Mouse (Mus musculus) bone marrow, adult 2 months (tissue): ENCODE results near the gene Shbg. TPM values are rescaled to one million over a fixed set of nuclear protein-coding genes. Genes with fewer than 3 reads are reported as not detected.

Experiments used
- H3K27ac ChIP-seq: fragments of 200-500 bp; 2 replicates; pipeline ENCODE4 v1.5.1; 2012; ENCODE audit warnings: low read depth, mild to moderate bottlenecking, control low read depth, inconsistent platforms, low read length; ENCODE audit not compliant: control insufficient read depth, poor library complexity, insufficient read depth
- H3K4me1 ChIP-seq: fragments of 200-500 bp; 2 replicates; pipeline ENCODE4 v1.6.1; 2011; ENCODE audit warnings: low read length; ENCODE audit not compliant: control insufficient read depth, insufficient read depth
- H3K4me3 ChIP-seq: fragments of 200-500 bp; replicated peaks from 2 replicates; pipeline ENCODE3; 2011; ENCODE audit warnings: mild to moderate bottlenecking, low read depth, low read length, control low read depth; ENCODE audit not compliant: control insufficient read depth
- CTCF ChIP-seq: fragments of 200-500 bp; IDR thresholded peaks from 2 replicates; pipeline ENCODE4 v1.5.1; 2011; ENCODE audit warnings: low read length, control low read depth; ENCODE audit not compliant: control insufficient read depth, insufficient read depth
- POLR2A ChIP-seq: fragments of 200-500 bp; IDR thresholded peaks from 2 replicates; pipeline ENCODE4 v1.6.1; 2011; ENCODE audit warnings: low read depth, mild to moderate bottlenecking, control low read depth, low read length, borderline replicate concordance; ENCODE audit not compliant: control insufficient read depth
- WGBS: fragments of 180-500 bp; shearing (Covaris S2); methylation state at CpG from one replicate; pipeline ENCODE4 v1.1.7; 2018; 5-methylcytosine and 5-hydroxymethylcytosine counted together
- polyA plus RNA-seq: library from polyadenylated mRNA; stranded (reverse); fragments of >200 nt; gene quantifications from 2 replicates; pipeline ENCODE4 v1.2.4, GENCODE M21; 2011; ENCODE audit warnings: low replicate concordance; ENCODE audit not compliant: missing spikeins, insufficient read depth, insufficient read length

Shbg gene
- polyA plus RNA-seq, 1 experiment, result not detected

DNA sequence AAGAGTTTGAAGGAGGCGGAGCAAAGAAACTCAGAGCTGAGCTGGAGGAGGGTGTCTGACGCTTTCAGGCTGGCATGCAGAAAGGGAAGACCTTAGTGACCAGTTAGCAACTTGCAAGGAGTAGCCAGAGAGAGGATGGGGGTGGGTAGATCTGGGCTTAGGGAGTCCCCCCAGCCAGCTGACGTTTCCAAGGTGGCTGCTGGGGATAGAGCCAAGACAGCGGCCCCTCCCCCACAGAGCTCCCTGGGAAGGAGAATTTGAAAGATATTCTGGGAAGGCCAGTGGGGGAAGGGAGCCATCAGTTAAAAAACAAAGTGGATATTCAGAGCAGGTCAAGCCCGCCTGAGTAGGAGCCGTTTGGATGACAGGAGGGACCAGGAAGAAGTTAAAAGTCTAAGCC is 17.6 kb downstream of the Shbg start:
- no peak overlapping the region for H3K4me3 ChIP-seq
- H3K4me1 ChIP-seq, result no peaks in the 10 kb centered on the region
- TF ChIP-seq CTCF (no peak), POLR2A (no peak)
- WGBS, result 63% methylated on average over 6 of the region's 6 CpGs
- no peak overlapping the region for H3K27ac ChIP-seq

DNA sequence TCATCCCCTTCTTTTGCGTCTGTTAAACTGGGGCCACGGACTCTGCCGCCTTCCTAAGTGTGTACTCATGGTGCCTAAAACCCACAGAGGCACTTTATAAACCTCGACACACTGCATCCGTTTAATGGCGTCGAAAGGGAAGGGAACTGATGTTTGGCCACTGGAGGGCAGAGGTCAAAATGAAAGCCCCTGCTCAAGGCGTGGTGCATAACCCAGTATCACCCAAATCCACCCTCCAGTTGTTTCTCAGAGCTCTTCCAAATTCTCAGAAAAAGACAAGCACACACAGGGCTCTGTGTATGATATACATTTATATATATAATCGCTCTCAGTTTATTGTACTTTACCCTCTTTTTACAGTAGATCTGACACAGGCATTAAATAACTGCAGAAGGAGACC is 18.3 kb downstream of the Shbg start:
- Histone ChIP-seq H3K4me1 (no peaks in the 10 kb centered on the region), H3K27ac (no peak overlapping the region), H3K4me3 (no peak overlapping the region)
- peak; percentile 12; the same call in 1 of the 2 replicates for TF ChIP-seq CTCF
- TF ChIP-seq POLR2A, result no peak
- WGBS, result 16% methylated on average over 9 of the region's 9 CpGs

GRCm38 (mm10) chr11:69594853-69595252 is 22.9 kb downstream of the Shbg start:
- Histone ChIP-seq H3K4me1 (no peaks in the 10 kb centered on the region; the same call in 1 of the 2 replicates), H3K27ac (no peak overlapping the region)
- WGBS, result 90% methylated on average over 6 of the region's 6 CpGs

DNA sequence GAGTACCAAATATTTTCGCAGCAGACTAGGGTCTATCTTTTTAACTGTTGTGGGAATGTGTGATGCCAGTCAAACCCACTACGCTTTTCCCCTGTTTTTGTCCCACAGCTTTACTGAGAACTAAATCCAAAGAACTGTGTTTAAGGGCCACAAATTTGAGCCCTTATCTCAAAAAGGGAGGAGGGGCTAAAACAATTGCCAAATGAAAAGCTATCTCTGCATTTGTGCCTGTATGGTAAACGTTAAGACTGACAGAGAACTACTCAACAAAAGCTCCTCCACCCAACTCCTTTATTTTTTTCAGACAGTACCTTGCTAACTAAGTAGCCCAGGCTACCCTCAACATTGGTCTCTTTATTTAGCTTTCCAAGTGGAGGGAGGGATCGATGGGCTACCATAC is 24.9 kb downstream of the Shbg start:
- WGBS, result 65% methylated on average over 4 of the region's 4 CpGs
- Histone ChIP-seq H3K27ac (no peak overlapping the region), H3K4me3 (no peak overlapping the region), H3K4me1 (no peaks in the 10 kb centered on the region; the same call in none of the 2 replicates)
- TF ChIP-seq POLR2A (no peak), CTCF (no peak)

More at GRCm38 (mm10) chr11:69594853-69595252, 22.9 kb downstream of the Shbg start:
- TF ChIP-seq CTCF (no peak), POLR2A (no peak)
- H3K4me3 ChIP-seq, result no peak overlapping the region

- no peak for TF ChIP-seq CTCF
- no peak for TF ChIP-seq POLR2A
- Histone ChIP-seq H3K4me1 (no peaks in the 10 kb centered on the region; the same call in none of the 2 replicates), H3K4me3 (no peak overlapping the region), H3K27ac (0 out of 2 replicates have a peak overlapping the region, but pooled peaks have one; percentile 19)
- 74% methylated on average over 7 of the region's 7 CpGs for WGBS
These were observed 25.6 kb downstream of the Shbg start for GRCm38 (mm10) chr11:69591899-69592637.

DNA sequence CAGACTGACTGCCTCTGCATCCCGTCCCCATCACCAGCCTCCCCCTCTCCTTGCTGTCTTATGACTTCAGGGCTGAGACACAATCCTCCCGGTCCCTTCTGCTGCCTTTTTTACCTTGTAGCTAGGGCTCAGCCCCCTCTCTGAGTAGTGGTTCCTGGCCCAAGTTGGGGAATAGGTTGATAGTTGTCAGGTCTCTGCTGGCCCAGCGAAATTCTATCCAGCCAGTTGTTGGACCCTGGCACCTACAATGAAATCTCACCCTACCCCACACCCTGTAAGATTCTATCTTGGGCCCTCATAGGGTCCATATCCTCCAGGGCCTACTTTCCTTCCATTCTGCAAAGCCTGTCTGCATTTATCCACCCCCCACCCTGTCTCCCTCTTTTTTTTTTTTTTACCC is 26.3 kb downstream of the Shbg start:
- TF ChIP-seq CTCF (no peak), POLR2A (no peak)
- 82% methylated on average over 3 of the region's 3 CpGs for WGBS
- Histone ChIP-seq H3K4me1 (no peaks in the 10 kb centered on the region; the same call in none of the 2 replicates), H3K27ac (no peak overlapping the region), H3K4me3 (no peak overlapping the region)

DNA sequence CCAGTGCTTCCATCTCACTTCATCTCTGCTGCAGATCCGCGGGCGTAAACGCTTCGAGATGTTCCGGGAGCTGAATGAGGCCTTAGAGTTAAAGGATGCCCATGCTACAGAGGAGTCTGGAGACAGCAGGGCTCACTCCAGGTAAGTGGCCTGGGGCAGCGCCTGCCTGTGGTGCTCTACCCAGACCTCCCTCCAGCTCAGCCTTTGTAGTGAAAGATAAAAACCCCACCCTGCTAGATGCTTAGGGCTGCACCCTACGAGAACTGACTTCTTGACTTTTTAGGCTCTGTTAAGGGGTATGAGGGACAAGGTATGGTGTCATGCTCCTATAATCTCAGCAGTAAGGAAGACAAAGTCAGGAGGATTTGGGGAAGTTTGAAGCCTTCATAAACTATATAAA is 27.1 kb downstream of the Shbg start:
- Histone ChIP-seq H3K4me3 (no peak overlapping the region), H3K27ac (no peak overlapping the region), H3K4me1 (peaks cover 1% of the 10 kb centered on the region)
- WGBS, result 87% methylated on average over 8 of the region's 8 CpGs
- TF ChIP-seq POLR2A (no peak), CTCF (no peak)

- Histone ChIP-seq H3K4me1 (peaks cover 4% of the 10 kb centered on the region), H3K27ac (peak overlapping the region; percentile 68), H3K4me3 (no peak overlapping the region)
- WGBS, result 70% methylated on average over 22 of the region's 22 CpGs
- no peak for TF ChIP-seq POLR2A
- no peak for TF ChIP-seq CTCF
These were observed 28.4 kb downstream of the Shbg start for GRCm38 (mm10) chr11:69589207-69589834.
